Mouse (Mus musculus): ENCODE results near the gene Lpp.
A peak's percentile ranks its signal among the peaks of the same experiment; 100 is the strongest.

GRCm38 (mm10) chr16:24448493-24448845 is 55.2 kb downstream of the Lpp start:
- TF ChIP-seq CTCF (IDR thresholded peaks at IDR 0.05; ENCODE audit: borderline replicate concordance, insufficient read depth, low read length) (no peak), POLR2A (IDR thresholded peaks at IDR 0.05; ENCODE audit: low read depth, low read length) (peak; percentile 48; the same call in 1 of the 2 replicates)
